Mouse (Mus musculus): Measurements from ENCODE around the gene Mgat1. TPM values are rescaled to one million over a fixed set of nuclear protein-coding genes. Genes with fewer than 3 reads are reported as not detected.
"Not testable (repeated sequence)": the region's sequence is repeated elsewhere in the genome, so short reads cannot be mapped to it uniquely, and the experiment has no call there.

The Mgat1 gene
- total RNA-seq (2017) = 118 and 134 TPM in 2 replicates

- ATAC-seq (ENCODE audit: extremely low read depth, insufficient number of reproducible peaks, low FRiP score, poor library complexity, severe bottlenecking) = peak; percentile 75
Observed at GRCm38 (mm10) chr11:49243727-49244594, at the start of gene Mgat1. TSS of gene Mgat1 (plus strand) at chr11:49244191.

- ATAC-seq (ENCODE audit: extremely low read depth, insufficient number of reproducible peaks, low FRiP score, poor library complexity, severe bottlenecking) = not testable (repeated sequence)
Observed at GRCm38 (mm10) chr11:49194771-49195170, 49.2 kb upstream of the Mgat1 start.

GRCm38 (mm10) chr11:49195819-49196322, 48.1 kb upstream of the Mgat1 start:
- no peak for ATAC-seq (ENCODE audit: extremely low read depth, insufficient number of reproducible peaks, low FRiP score, poor library complexity, severe bottlenecking)

- no peak for ATAC-seq (ENCODE audit: extremely low read depth, insufficient number of reproducible peaks, low FRiP score, poor library complexity, severe bottlenecking)
Observed at GRCm38 (mm10) chr11:49200666-49201065, 43.3 kb upstream of the Mgat1 start.

- ATAC-seq (ENCODE audit: extremely low read depth, insufficient number of reproducible peaks, low FRiP score, poor library complexity, severe bottlenecking) = no peak
Observed at GRCm38 (mm10) chr11:49201142-49201541, 42.8 kb upstream of the Mgat1 start.

GRCm38 (mm10) chr11:49202071-49202470, 41.9 kb upstream of the Mgat1 start:
- no peak for ATAC-seq (ENCODE audit: extremely low read depth, insufficient number of reproducible peaks, low FRiP score, poor library complexity, severe bottlenecking)

GRCm38 (mm10) chr11:49202523-49203061, 41.4 kb upstream of the Mgat1 start:
- ATAC-seq (ENCODE audit: extremely low read depth, insufficient number of reproducible peaks, low FRiP score, poor library complexity, severe bottlenecking) = no peak

GRCm38 (mm10) chr11:49203129-49203768, 40.7 kb upstream of the Mgat1 start, which contains the start of gene Zfp62:
TSS of gene Zfp62 (plus strand) at chr11:49203292.
- peak; percentile 83 for ATAC-seq (ENCODE audit: extremely low read depth, insufficient number of reproducible peaks, low FRiP score, poor library complexity, severe bottlenecking)

GRCm38 (mm10) chr11:49203771-49204497, 40.1 kb upstream of the Mgat1 start:
- ATAC-seq (ENCODE audit: extremely low read depth, insufficient number of reproducible peaks, low FRiP score, poor library complexity, severe bottlenecking) = peak; percentile 23; the same call in 1 of the 2 replicates

GRCm38 (mm10) chr11:49205080-49205590, 38.9 kb upstream of the Mgat1 start:
- no peak for ATAC-seq (ENCODE audit: extremely low read depth, insufficient number of reproducible peaks, low FRiP score, poor library complexity, severe bottlenecking)

- no peak for ATAC-seq (ENCODE audit: extremely low read depth, insufficient number of reproducible peaks, low FRiP score, poor library complexity, severe bottlenecking)
Observed at GRCm38 (mm10) chr11:49207495-49207894, 36.5 kb upstream of the Mgat1 start.

GRCm38 (mm10) chr11:49212577-49212976, 31.4 kb upstream of the Mgat1 start:
- ATAC-seq (ENCODE audit: extremely low read depth, insufficient number of reproducible peaks, low FRiP score, poor library complexity, severe bottlenecking) = no peak

- no peak for ATAC-seq (ENCODE audit: extremely low read depth, insufficient number of reproducible peaks, low FRiP score, poor library complexity, severe bottlenecking)
Observed at GRCm38 (mm10) chr11:49213505-49213904, 30.5 kb upstream of the Mgat1 start.

GRCm38 (mm10) chr11:49219271-49219670, 24.7 kb upstream of the Mgat1 start:
- no peak for ATAC-seq (ENCODE audit: extremely low read depth, insufficient number of reproducible peaks, low FRiP score, poor library complexity, severe bottlenecking)

- ATAC-seq (ENCODE audit: extremely low read depth, insufficient number of reproducible peaks, low FRiP score, poor library complexity, severe bottlenecking) = no peak
Observed at GRCm38 (mm10) chr11:49224455-49224854, 19.5 kb upstream of the Mgat1 start.

- no peak for ATAC-seq (ENCODE audit: extremely low read depth, insufficient number of reproducible peaks, low FRiP score, poor library complexity, severe bottlenecking)
Observed at GRCm38 (mm10) chr11:49232781-49233180, 11.2 kb upstream of the Mgat1 start.

- ATAC-seq (ENCODE audit: extremely low read depth, insufficient number of reproducible peaks, low FRiP score, poor library complexity, severe bottlenecking) = no peak
Observed at GRCm38 (mm10) chr11:49235459-49236207, 8.4 kb upstream of the Mgat1 start.

- no peak for ATAC-seq (ENCODE audit: extremely low read depth, insufficient number of reproducible peaks, low FRiP score, poor library complexity, severe bottlenecking)
Observed at GRCm38 (mm10) chr11:49236891-49237290, 7.1 kb upstream of the Mgat1 start.
